Comparison of ENCODE assay signal across 42 mouse cellular contexts in genomic region chr9:51190655-51191054, GRCm38 (mm10). TPM values are rescaled to one million over a fixed set of nuclear protein-coding genes. Genes with fewer than 3 reads are reported as not detected.
"Had no signal": no experiment of that assay in that cellular context is flagged by ENCODE, and none has a peak within 500 bp of the region (broad histone marks: within the 10 kb centered on the region; RNA-seq: fewer than 3 reads in every experiment).

No protein-coding gene starts in this region.

- H3K9me3 ChIP-seq: heart, embryonic 10.5 days; heart, embryonic 13.5 days; heart, embryonic 15.5 days; hindbrain, embryonic 10.5 days; hindbrain, embryonic 12.5 days; hindbrain, embryonic 13.5 days; hindbrain, embryonic 15.5 days; intestine, embryonic 15.5 days; kidney, embryonic 15.5 days had no signal

- H3K36me3 ChIP-seq: heart, embryonic 10.5 days; heart, embryonic 12.5 days; heart, embryonic 13.5 days; heart, embryonic 15.5 days; hindbrain, embryonic 10.5 days; hindbrain, embryonic 12.5 days; hindbrain, embryonic 13.5 days; hindbrain, embryonic 15.5 days; intestine, embryonic 15.5 days; kidney, embryonic 15.5 days had no signal

- H3K27ac ChIP-seq: heart, adult 2 months; heart, embryonic 10.5 days; heart, embryonic 13.5 days; heart, embryonic 15.5 days; hindbrain, embryonic 10.5 days; hindbrain, embryonic 12.5 days; hindbrain, embryonic 13.5 days; hindbrain, embryonic 14.5 days; hindbrain, embryonic 15.5 days; hindbrain, postnatal 0 days; intestine, embryonic 15.5 days; kidney, embryonic 15.5 days; kidney, postnatal 0 days; layer of hippocampus, adult 2 months had no signal

- ATAC-seq: hindbrain, embryonic 16.5 days; hindbrain, postnatal 0 days; inflammation-experienced regulatory T-cells, adult 6 months; intestine, embryonic 15.5 days; intestine, embryonic 16.5 days; intestine, postnatal 0 days had no signal

- DNase-seq: heart, adult 18-20 months; heart, adult 2 months; heart, postnatal 10 days; heart, postnatal 14 days; heart, postnatal 36 days; heart, postnatal 4 days; kidney, adult 11 months; kidney, adult 18-20 months; kidney, adult 2 months; kidney, adult 8-10 months; kidney, adult 9 months; kidney, postnatal 10 days; kidney, postnatal 14 days; kidney, postnatal 25 days; kidney, postnatal 36 days; kidney, postnatal 4 days; layer of hippocampus, adult 9-11 months had no signal

- H3K27me3 ChIP-seq: heart, embryonic 12.5 days; heart, embryonic 13.5 days; heart, embryonic 15.5 days; hindbrain, embryonic 12.5 days; hindbrain, embryonic 13.5 days; hindbrain, embryonic 15.5 days; intestine, embryonic 15.5 days; kidney, embryonic 15.5 days had no signal

- H3K4me3 ChIP-seq: heart, adult 2 months; heart, embryonic 10.5 days; heart, embryonic 12.5 days; heart, embryonic 13.5 days; heart, embryonic 15.5 days; hindbrain, embryonic 10.5 days; hindbrain, embryonic 12.5 days; hindbrain, embryonic 13.5 days; hindbrain, embryonic 15.5 days; intestine, embryonic 15.5 days; kidney, embryonic 15.5 days; layer of hippocampus, adult 2 months had no signal

- H3K4me2 ChIP-seq: heart, embryonic 11.5 days; heart, embryonic 12.5 days; heart, embryonic 13.5 days; heart, embryonic 15.5 days; hindbrain, embryonic 12.5 days; hindbrain, embryonic 13.5 days; hindbrain, embryonic 14.5 days; hindbrain, embryonic 15.5 days; intestine, embryonic 15.5 days; kidney, embryonic 15.5 days had no signal

- H3K9ac ChIP-seq: heart, embryonic 12.5 days; heart, embryonic 13.5 days; heart, embryonic 15.5 days; hindbrain, embryonic 12.5 days; hindbrain, embryonic 13.5 days; hindbrain, embryonic 14.5 days; hindbrain, embryonic 15.5 days; intestine, embryonic 15.5 days; kidney, embryonic 15.5 days had no signal

- H3K4me1 ChIP-seq: heart, embryonic 10.5 days; heart, embryonic 12.5 days; heart, embryonic 13.5 days; heart, embryonic 15.5 days; hindbrain, embryonic 12.5 days; hindbrain, embryonic 13.5 days; hindbrain, embryonic 15.5 days; intestine, embryonic 15.5 days; kidney, embryonic 15.5 days had no signal

RNA-seq across cellular contexts. Expression of gene Pou2af1, which starts 22.9 kb away (rescaled TPM):
- polyA plus RNA-seq: heart, embryonic 12.5 days; heart, embryonic 13.5 days; heart, embryonic 14.5 days; hindbrain, embryonic 10.5 days; hindbrain, embryonic 11.5 days; hindbrain, embryonic 12.5 days; hindbrain, embryonic 14.5 days; kidney, embryonic 14.5 days; kidney, embryonic 15.5 days; kidney, embryonic 16.5 days; kidney, postnatal 0 days had no signal

RNA-seq across cellular contexts. Expression of gene Gm32742, which starts 25.3 kb away (rescaled TPM):
- polyA plus RNA-seq: heart, embryonic 10.5 days; heart, embryonic 12.5 days; heart, embryonic 14.5 days; heart, postnatal 0 days; hindbrain, embryonic 11.5 days; hindbrain, embryonic 14.5 days; hindbrain, embryonic 15.5 days; inflammation-experienced regulatory T-cells, adult 6 months; intestine, embryonic 14.5 days; intestine, postnatal 0 days; kidney, embryonic 14.5 days; kidney, postnatal 0 days had no signal
